Mouse (Mus musculus) adrenal gland, adult 10 weeks (tissue): Measurements from ENCODE around the gene Gcfc2. TPM values are rescaled to one million over a fixed set of nuclear protein-coding genes. Genes with fewer than 3 reads are reported as not detected.

Experiments
- polyA plus RNA-seq: library from polyadenylated mRNA; stranded (reverse); fragments of 350-450 nt; fragmentation: Illumina TruSeq; extraction: RNeasy Lipid Tissue Mini Kit (QIAGEN cat#74804); gene quantifications from one replicate; pipeline ENCODE4 v1.2.3, GENCODE M21; 2014; ENCODE audit warnings: low read depth, low replicate concordance

Gcfc2 gene
- 20.8 TPM for polyA plus RNA-seq

DNA sequence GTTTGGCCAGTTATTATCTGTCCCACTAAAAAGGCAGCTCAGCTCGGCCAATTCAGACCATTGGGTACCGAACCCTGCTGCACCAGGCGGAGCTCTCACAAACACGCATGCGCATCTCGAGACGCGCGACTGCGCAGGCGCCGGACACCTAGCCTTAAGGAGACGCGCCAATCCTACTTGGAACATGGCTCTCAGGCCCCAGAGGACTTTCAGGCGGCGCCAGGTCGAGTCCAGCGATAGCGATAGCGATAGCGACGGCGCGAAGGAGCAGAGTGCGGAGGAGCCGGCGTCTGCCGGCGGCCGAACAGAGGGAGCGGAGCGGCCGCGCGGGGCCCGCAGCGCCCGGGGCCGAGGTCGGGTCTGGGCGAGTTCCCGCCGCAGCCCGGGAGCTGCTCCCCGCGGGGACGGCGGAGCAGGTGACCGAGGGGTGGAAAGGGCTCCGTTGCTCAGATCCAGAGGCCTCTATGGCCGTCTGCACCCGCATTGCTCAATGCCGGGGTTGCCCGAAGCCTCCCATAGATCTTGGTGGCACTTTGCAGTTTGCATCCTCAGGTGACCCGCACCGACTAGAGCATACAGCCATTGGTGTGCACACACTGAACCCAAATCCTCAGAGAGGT is at the start of gene Gcfc2:
Gene Gcfc2, plus strand, starts transcription at position 147 of the 620 bp plus-strand sequence.

DNA sequence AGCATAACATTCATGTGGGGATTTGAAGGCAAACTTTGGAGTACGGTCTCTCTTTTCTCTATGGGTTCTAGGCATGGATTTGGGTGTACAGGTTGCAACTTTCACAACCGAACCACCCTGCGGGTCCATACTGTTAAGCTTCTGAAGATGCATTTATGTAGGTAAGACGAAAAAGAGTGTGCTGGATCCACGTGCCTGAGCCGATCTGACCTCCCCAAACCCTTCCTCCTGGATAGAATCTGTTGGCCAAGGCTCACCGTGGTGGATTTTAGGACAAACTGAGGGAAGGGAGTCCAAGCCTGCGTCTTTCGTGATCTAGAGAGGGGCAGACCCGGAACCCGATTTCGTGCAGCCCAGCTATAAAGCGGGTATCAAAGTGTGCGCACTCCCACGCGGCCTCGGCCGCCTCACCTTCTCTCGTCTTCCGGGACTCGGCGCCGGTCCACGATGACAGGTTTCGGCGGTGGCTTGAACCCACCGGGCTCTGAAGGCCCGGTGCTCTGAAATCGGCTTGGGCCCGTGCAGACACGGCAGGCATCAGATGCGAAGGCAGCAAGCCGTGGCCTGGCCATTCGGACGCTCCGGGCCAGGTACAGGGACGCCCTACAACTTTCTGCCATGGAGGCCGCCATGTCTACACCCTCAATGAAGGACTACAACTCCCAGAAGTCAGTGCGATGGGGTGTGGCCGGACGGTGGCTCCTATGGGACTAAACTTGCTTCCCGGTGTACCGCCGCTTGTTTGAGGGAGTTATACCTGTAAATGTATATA is 42.0 kb downstream of the Gcfc2 start, which contains the start of gene Mrpl19:
Gene Mrpl19, minus strand, starts transcription at position 663 of the 772 bp plus-strand sequence.

Other genes with a start within 250 kb of the Gcfc2 start
- gene Mrpl19, start 42.3 kb downstream of the Gcfc2 start, polyA plus RNA-seq, result 46.7 TPM
- gene Eva1a, start 117.4 kb downstream of the Gcfc2 start, polyA plus RNA-seq, result 0.47 TPM